Mouse (Mus musculus) thymus, postnatal 4 days (tissue): Measurements from ENCODE around the gene Gm8879.
"Not testable (repeated sequence)": the region's sequence is repeated elsewhere in the genome, so short reads cannot be mapped to it uniquely, and the experiment has no call there.

ENCODE experiments used
- DNase-seq: peaks from one replicate; pipeline ENCODE4 v3.0.0; 2021

Gm8879 gene

DNA sequence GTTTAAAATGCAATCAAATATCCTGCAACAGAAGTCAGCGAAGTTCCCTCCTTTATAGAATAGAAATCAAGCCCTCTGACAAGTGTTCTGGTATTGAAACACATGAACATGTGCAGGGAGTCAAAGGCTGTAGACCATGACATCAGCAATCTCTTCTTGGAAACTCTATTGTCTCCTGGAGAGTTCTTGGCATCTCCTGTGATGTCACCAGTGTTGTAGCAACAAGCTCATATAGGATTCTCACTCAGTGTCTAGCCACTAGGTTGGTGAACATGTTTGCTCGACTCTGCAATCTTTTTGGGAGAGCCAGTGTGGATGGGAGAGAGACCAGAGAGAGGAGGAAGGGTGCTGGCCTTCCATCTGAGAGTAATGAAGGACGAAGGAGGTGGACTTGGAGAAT is at the start of gene Gm8879:
Gene Gm8879 (plus strand): TSS at position 301 of the 400 bp plus-strand sequence.
- DNase-seq, result not testable (repeated sequence)

DNA sequence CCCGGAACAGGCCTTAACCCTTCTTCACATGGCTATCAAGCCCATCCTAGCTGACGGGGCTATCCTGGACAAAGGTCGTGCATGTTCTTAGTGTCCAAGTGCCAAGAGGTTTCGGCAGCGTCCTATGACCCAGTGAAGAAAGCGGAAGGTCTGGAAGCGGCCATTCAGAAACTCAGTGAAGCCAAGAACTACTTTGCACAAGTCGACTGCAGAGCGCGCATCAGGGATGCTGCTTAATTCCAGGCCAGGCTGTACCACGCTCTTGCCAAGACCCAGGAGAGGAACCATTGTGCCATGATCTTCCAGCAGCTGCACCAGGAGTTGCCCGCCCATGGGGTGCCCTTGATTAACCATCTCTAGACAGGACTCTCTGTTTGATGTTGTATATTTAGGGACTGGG is 10.6 kb downstream of the Gm8879 start:
- peak; percentile 6 for DNase-seq
